Mouse (Mus musculus): ENCODE measurements at regions not wholly inside any gene's neighbourhood (a gene's known extent, or its start where the extent isn't known, plus 50 kb on each side); places are given as distances from the start of the nearest gene placed in this dataset.
A peak's percentile ranks its signal among the peaks of the same experiment; 100 is the strongest.

DNA sequence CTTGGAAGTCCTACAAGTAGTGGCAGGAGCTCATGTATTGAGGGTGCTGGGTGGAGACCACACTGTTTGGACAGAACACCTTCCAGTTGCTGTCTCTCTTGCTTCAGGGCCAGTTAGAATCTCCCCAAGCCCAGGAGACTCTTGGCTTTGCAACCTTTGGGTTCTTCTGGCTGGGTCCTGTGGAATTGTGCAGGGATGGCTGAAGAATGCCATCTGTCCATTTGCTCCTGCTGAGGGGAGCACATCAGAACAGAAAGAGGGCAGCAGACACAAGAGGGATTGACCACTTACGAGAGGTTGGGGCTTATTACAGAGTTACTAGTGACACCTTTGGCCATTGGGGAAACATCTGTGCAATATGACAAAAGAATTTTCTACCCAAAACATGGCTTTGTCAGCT lies 145.1 kb downstream of the Rps24 start:
- no peak for DNase-seq

DNA sequence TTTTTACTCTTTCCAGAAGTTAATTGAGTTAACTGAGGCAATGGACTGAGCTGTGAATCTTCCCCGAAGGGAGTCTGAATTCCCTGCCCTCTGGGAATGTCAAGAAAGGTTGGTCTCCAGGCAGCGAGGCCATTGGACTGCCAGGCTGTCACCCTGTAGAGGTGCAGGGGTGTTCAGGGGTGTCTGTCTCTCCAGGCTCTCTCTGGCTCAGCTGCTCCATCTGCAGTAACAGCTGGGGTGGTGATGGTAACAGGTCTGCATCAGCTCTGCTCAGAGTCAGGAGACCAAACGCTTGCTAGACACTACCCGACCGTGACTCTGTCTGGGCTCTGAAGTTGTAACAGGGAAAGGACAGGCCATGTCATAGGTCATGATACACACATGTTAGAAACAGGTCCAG lies 154.9 kb downstream of the Rps24 start:
- DNase-seq = no peak

DNA sequence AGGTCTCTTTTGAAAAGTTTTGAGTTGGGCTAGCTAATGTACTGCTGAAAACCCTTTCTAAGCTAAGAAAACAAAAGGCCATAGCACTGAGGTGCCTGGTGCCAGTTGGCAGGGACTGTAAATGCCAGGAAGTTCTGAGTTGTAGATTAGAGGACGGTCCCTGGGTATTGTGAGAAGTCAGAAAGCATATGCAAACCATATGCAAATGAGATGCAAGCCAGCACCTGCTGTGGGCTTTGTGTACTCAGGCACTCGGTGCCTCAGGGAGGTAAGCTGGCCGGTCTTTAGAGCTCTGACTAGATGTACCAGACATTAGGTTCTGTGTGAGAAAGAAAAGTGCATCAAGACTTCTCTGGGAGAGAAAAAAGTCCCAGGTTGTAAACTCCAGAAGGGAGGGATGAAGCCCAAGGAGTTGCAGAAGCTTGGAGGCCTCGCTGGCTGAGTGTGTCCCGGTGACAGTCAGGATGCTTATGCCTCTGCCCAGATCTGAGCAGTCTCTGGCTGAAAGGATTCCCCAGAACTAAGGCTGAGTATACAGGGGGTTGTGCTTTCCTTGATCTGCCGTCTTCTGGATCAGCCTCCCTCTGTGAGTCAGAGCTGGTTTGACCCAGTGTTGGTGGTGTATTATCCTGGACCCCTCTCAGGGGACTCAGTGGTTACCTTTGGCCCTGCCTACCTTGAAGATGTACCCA lies 157.3 kb downstream of the Rps24 start:
- DNase-seq = no peak

DNA sequence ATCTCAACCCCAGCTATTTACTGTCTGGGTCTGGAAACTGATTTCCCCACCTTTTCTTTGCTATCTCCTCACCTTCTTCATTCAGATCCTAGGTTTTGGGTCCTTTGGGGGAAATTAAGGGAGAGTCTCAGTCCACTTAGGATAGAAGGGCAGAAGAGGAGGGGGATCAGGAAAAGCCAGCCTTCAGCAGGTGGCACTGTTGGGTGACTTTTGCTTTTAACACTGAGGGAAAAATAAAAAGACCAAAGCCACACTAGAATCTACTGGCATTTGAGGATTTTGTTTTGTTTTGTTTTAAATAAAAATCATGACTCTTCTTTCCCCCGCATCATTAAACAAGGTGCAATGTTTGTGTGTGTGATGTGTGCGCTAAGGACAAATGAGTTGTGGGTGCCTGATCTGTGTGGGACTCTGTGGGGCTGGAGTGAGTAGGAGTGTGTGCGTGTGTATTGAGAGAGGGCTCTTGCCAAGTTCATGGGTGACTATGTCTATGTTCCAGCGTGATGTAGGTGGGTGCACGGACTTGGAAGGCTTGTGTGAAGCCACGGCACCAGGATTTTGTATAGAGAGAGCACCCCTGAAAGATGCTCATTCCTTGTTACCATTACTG lies 159.4 kb downstream of the Rps24 start:
- no peak for DNase-seq

DNA sequence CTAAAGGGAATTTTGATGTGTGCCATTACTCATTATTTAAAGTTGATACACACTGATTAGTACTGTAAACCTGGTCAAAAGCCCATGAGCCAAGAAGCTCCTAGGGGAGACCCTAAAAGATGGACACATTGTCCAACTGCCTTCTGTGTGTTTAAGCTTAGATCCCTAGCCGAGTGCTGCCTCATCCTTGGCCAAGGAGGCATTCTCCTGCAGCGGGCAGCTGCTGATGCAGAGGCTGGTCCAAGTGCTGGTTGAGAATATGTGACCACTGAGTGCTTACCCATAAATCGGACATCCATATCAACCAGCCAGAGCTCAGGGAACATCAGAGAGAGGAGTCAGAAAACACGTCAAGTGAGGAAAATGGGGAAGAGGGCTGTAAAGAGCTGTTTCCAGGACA lies 160.8 kb downstream of the Rps24 start:
- no peak for DNase-seq

DNA sequence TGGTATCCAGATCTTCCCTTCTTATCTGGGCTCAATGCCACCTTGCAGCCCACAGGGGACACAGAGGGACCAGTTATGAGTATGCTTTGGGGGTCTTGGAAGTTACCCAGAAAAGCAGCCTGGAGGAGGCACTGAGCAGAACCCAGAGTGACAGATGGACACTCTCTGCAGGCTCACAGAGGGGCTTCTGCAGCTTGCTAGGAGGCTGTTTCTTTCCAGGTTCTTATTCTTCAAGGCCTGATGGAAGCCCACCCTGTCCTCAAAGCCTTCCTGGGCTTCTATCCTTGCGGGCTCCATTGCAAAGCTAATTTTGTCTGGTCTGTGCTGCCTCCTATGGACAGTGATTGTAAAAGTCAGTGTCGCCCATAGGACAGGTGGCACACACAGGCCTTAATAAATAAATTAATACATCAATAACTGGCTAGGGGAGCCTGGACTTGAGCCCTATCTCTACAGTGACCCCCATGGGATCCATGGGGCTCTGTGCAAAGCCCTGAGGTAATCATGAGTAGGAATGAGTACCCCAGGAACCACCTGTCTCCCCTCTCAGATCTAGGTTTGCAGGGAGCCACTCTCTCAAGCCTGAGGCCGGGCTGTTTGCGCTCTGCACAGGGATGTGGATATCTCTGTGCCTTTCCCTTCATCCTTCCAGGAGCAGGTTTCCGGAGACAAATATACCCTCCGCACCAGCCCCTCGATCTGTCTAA lies 163.4 kb downstream of the Rps24 start:
- DNase-seq = peak; percentile 50

DNA sequence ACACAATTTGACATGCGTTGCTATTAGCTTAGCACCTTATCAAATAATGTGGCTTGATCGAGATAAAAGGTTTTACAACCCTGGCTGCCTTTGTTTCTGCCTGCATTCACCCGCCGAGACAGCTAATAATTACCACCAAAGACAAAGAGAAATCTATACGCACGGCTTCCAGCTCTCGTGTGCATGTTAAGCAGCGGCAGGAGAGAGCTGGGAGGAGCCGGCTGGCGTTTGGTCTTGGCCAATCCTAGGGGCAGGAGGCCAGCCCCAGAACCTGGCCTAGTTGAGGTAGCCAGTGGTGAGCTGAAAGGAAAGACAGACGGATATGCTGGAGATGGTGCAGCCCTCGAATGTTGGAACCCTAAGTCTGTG lies 164.0 kb downstream of the Rps24 start:
- no peak for DNase-seq

DNA sequence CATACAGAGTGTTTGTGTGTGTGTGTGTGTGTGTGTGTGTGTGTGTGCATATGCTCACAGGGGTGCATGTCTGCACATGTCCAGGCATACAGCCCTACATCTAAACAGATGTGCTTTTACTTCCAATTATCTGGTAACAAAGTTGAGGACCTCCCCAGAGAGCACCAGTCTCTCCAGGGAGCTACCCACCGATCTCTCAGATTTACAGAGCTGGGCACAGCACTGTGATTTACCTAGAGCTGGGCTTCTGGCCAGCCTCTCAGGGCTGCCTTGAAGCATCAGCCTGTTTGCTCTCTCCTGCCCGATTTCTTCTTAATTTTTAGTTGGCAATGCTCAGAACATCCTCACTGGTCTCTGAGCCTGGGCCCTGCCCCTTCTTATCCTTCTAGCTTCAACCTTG lies 165.7 kb downstream of the Rps24 start:
- DNase-seq = no peak

DNA sequence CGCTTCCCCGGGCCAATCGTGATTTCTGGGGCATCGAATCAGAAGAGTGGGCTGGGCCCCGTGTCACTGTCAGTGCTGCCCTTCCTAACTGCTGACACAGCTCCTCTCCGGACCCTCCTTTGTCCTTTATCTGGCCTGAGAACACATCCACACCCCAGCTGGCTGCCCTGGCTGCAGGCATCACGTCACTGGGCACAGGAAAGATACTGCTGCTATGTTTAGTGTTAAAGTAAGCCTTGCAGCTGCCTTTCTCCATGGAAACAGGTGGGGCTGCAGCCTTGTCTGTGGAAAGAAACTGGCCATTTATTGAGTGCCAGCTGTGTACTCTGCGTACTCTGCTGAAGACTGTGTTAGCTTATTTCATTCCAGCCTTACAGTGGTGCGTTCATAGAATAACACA lies 168.7 kb downstream of the Rps24 start:
- no peak for DNase-seq

DNA sequence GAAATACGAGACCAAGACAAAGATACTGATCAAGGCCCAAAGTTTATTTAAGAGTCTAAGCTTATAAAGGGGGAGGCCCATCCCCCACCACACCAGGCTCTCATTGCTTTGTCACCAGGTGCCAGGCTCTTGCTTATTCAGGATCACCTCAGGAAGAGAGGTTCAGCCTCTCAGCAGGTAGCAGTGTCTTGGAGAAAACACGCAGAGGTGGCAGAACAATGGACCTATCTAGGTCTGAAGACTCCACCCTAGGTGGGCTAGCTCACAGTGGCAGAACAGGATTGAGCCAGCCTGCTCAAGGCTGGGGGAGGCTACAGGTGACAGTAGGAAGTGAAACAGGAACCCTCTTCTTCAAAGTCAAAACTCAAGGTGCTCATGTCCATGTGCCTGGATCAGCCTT lies 174.9 kb downstream of the Rps24 start:
- no peak for DNase-seq

DNA sequence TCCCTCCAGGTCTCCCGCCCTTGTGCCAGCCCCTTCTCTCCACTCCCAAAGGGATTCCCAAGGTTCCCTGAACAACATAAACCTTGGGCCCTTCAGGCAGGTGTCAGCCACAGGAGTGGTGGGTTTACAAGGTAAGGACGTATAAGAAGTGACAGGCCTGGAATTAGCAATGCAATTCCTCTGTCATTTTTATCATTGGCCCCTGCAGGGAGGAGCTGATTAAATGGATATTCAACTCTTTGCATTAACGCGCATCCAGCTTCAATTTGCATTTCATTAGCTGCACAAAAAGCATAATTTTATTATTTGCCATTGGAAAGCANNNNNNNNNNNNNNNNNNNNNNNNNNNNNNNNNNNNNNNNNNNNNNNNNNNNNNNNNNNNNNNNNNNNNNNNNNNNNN lies 178.3 kb downstream of the Rps24 start:
- no peak for DNase-seq
